Mouse (Mus musculus) midbrain, embryonic 13.5 days (tissue): Measurements from ENCODE around the gene Slc16a6. TPM values are rescaled to one million over a fixed set of nuclear protein-coding genes. Genes with fewer than 3 reads are reported as not detected.
A peak's percentile ranks its signal among the peaks of the same experiment; 100 is the strongest.
"Not testable (repeated sequence)": the region's sequence is repeated elsewhere in the genome, so short reads cannot be mapped to it uniquely, and the experiment has no call there.

Experiments
- ATAC-seq: fragments of 200-750 bp; cut with Nextera tagmentation; 2 replicates; pipeline ENCODE4 v1.8.0; 2017; ENCODE audit warnings: mild to moderate bottlenecking, moderate TSS enrichment, moderate library complexity
- H3K27ac ChIP-seq: fragments of 300-500 bp; sonication (generic); 2 replicates; pipeline ENCODE4 v1.5.1; 2015; ENCODE audit warnings: inconsistent platforms, mild to moderate bottlenecking, moderate library complexity
- H3K27me3 ChIP-seq: fragments of 300-500 bp; sonication (generic); 2 replicates; pipeline ENCODE4 v1.6.1; 2015; ENCODE audit warnings: mild to moderate bottlenecking, inconsistent platforms
- H3K36me3 ChIP-seq: fragments of 300-500 bp; sonication (generic); 2 replicates; pipeline ENCODE4 v1.6.1; 2015; ENCODE audit warnings: mild to moderate bottlenecking, inconsistent platforms
- H3K4me1 ChIP-seq: fragments of 300-500 bp; sonication (generic); replicated peaks from 2 replicates; pipeline ENCODE4 v1.6.1; 2015; ENCODE audit warnings: inconsistent platforms
- H3K4me2 ChIP-seq: fragments of 300-500 bp; sonication (generic); replicated peaks from 2 replicates; pipeline ENCODE4 v1.6.1; 2015; ENCODE audit warnings: moderate library complexity, mild to moderate bottlenecking, inconsistent platforms
- H3K4me3 ChIP-seq: fragments of 300-500 bp; sonication (generic); replicated peaks from 2 replicates; pipeline ENCODE4 v1.5.1; 2015; ENCODE audit warnings: mild to moderate bottlenecking, inconsistent platforms
- H3K9ac ChIP-seq: fragments of 300-500 bp; sonication (generic); replicated peaks from 2 replicates; pipeline ENCODE4 v1.6.1; 2015; ENCODE audit warnings: mild to moderate bottlenecking, inconsistent platforms
- H3K9me3 ChIP-seq: fragments of 300-500 bp; sonication (generic); 2 replicates; pipeline ENCODE4 v1.6.1; 2016; ENCODE audit warnings: mild to moderate bottlenecking, inconsistent platforms
- WGBS: fragments of 180-500 bp; shearing (Covaris S2); methylation state at CpG from one replicate; pipeline ENCODE4 v1.1.7; 2015; 5-methylcytosine and 5-hydroxymethylcytosine counted together
- polyA plus RNA-seq: library from polyadenylated mRNA; unstranded; fragments of >200 nt; fragmentation: Nextera tagmentation; extraction: Ambion mirVana; gene quantifications from 2 replicates; pipeline ENCODE4 v1.2.1, GENCODE M21; 2015

The Slc16a6 gene
- polyA plus RNA-seq, 1 experiment from 2014 or later: 3.1 TPM

DNA sequence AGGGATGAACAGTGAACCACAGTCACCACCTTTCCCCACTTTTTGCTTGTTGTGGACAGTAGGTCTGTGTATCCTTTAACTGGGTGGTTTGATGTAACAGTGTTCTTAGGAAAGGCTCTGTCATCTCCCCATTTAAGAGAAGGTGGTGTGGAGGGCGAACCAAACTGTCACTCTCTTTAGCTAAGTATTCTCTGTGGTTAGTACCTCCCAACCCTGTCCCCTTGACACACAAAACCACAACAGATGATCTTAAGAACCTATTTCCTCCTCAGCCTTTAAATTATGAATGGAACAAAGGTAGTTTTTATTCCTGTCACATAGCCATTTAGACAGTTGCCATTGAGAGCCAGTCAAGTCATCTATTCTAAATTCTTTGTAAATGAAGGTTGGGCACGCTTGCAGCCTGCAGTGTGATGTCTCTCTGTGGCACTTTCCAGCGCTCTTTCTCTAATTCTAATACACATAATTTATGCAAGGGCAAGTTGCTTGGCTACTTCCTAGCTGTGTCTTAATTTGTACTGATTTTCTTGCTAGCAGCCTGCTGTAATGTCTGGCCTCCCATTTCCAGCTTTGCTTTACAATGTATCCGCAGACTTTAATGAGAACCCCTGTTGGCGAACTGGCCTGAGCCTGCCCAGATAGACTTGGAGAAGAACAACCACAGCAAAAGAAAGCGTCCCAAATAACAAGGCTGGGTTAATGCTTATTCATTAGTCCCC, 23.8 kb upstream of the Slc16a6 start:
- 45% methylated on average over 6 of the region's 6 CpGs for WGBS
- Histone ChIP-seq H3K4me1 (peaks cover 22% of the 10 kb centered on the region), H3K4me2 (no peak overlapping the region), H3K36me3 (no peaks in the 10 kb centered on the region), H3K9me3 (no peaks in the 10 kb centered on the region), H3K9ac (no peak overlapping the region), H3K4me3 (no peak overlapping the region), H3K27ac (peak overlapping the region; percentile 14; the same call in 1 of the 2 replicates), H3K27me3 (no peaks in the 10 kb centered on the region)
- peak; percentile 43; the same call in 1 of the 2 replicates for ATAC-seq

DNA sequence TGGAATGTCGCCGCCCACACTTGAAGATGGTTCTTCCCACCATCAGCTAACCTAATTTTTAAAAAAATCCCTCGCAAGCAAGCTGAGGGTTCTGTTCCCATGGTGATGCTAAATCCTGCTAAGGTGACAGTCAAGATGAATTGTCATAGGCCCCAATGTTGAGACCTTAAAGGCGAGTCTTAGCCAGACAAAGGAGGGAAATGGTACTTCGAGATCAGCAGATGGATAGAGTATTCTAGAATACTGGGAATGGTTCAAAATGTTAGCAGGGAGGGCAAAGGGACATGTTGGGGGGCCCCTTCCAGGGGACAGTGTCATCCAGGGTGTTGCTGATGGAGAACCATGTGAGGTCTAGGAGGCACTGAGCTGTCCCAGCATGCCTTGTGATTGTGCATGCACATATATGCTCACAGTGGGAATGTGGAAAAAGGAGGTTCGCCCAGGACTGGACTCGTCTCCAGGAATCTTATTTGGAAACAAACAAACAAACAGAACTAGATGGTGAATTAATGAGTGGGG, 23.1 kb upstream of the Slc16a6 start:
- Histone ChIP-seq H3K9me3 (no peaks in the 10 kb centered on the region), H3K4me2 (no peak overlapping the region), H3K4me1 (peaks cover 22% of the 10 kb centered on the region), H3K27ac (no peak overlapping the region), H3K36me3 (no peaks in the 10 kb centered on the region), H3K27me3 (no peaks in the 10 kb centered on the region), H3K4me3 (no peak overlapping the region), H3K9ac (no peak overlapping the region)
- no peak for ATAC-seq
- 89% methylated on average over 7 of the region's 7 CpGs for WGBS

DNA sequence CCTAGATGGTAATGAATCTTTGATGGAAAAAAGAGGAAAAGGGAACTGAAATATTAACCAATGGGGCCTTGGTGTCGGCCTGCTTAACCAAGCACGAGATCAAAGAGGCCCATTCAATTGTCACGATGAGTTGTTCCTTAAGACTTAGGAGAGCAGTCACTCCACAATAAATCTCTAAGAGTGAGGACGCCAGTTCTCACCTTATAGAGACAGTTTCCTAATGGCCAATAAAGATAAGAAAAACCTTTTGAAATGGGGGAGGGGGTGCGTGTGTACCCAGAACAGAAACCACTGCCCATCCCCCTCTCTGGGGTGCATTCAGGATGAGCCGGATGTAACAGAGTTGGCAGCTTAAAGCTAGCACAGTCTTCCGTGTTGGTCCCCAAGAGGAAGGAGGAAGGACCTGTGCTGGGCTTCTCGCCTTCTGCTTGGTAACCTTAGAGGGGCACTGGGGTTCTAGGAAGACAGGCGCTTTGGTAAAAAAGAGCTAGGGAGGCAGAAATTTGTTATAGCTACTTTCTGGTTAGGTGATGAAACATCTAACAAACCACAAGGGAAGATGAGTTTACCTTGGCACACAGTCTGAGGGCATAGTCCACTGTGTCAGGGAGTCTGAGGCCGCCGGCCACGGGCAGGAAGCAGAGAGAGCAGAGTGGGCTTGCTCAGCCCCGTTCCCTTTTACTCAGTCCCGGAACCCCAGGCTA, 22.5 kb upstream of the Slc16a6 start:
- Histone ChIP-seq H3K4me1 (peaks cover 22% of the 10 kb centered on the region), H3K36me3 (no peaks in the 10 kb centered on the region), H3K27me3 (no peaks in the 10 kb centered on the region), H3K4me3 (no peak overlapping the region), H3K9me3 (no peaks in the 10 kb centered on the region), H3K4me2 (no peak overlapping the region), H3K27ac (no peak overlapping the region), H3K9ac (no peak overlapping the region)
- ATAC-seq: no peak
- 61% methylated on average over 14 of the region's 14 CpGs for WGBS

GRCm38 (mm10) chr11:109494890-109495770, 21.7 kb upstream of the Slc16a6 start:
- H3K9ac ChIP-seq: no peak overlapping the region
- ATAC-seq: no peak
- 54% methylated on average over 24 of the region's 24 CpGs for WGBS

DNA sequence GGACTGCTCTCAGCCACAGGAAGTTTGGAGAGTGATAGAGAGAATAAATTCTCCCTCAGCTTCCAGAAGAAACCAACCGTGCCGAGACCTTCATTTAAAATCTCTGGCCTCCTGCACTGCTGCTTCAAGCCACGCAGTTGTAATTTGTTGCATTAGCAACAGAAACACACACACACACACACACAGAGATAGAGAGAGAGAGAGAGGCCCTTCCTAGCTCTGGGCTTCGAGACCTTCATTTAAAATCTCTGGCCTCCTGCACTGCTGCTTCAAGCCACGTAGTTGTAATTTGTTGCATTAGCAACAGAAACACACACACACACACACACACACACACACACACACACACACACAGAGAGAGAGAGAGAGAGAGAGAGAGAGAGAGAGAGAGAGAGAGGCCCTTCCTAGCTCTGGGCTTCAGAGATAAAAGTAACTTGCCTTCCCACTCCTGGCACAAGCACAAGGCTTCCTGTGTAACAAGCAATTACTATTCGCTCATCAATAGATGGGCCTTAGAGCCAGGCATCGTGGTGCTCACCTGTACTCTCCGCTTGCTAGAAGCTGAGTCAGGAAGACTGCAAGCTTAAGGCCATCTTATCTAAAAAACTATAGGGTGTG, 19.6 kb upstream of the Slc16a6 start:
- 84% methylated on average over 8 of the region's 8 CpGs for WGBS
- H3K9ac ChIP-seq, H3K27ac ChIP-seq, H3K4me3 ChIP-seq, H3K4me2 ChIP-seq, H3K36me3 ChIP-seq, ATAC-seq, H3K9me3 ChIP-seq, H3K27me3 ChIP-seq: not testable (repeated sequence)
- peaks cover 22% of the 10 kb centered on the region for H3K4me1 ChIP-seq

More at GRCm38 (mm10) chr11:109494890-109495770, 21.7 kb upstream of the Slc16a6 start:
- peaks cover 22% of the 10 kb centered on the region for H3K4me1 ChIP-seq
- no peak overlapping the region for H3K4me3 ChIP-seq
- no peaks in the 10 kb centered on the region for H3K9me3 ChIP-seq
- no peak overlapping the region for H3K27ac ChIP-seq
- H3K4me2 ChIP-seq: no peak overlapping the region
- no peaks in the 10 kb centered on the region for H3K27me3 ChIP-seq
- no peaks in the 10 kb centered on the region for H3K36me3 ChIP-seq

DNA sequence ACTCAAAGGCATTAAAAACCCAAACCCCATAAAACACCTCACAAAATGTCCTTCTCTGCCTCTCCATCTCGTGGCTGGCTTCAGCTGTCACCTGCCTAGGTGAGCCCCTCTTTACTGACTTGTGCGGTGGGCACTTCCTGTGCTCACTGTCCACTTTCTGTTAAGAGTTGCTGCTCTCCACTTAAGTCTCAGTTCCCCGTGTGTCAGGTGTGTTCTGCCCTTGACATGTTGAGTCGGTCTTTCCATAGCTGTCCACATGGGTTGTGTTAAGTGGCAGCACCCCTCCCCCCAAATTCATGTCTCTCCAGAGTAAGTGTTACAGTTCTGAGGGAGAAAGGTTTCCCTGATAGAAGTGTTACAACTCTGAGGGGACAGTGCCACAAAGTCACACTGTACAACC, 18.4 kb upstream of the Slc16a6 start:
- 87% methylated on average over 4 of the region's 4 CpGs for WGBS
- Histone ChIP-seq H3K27me3 (no peaks in the 10 kb centered on the region), H3K9me3 (no peaks in the 10 kb centered on the region), H3K27ac (no peak overlapping the region), H3K36me3 (no peaks in the 10 kb centered on the region), H3K4me2 (no peak overlapping the region), H3K4me1 (peaks cover 12% of the 10 kb centered on the region), H3K9ac (no peak overlapping the region), H3K4me3 (no peak overlapping the region)
- ATAC-seq: no peak

GRCm38 (mm10) chr11:109489763-109490162, 16.4 kb upstream of the Slc16a6 start:
- no peak overlapping the region for H3K4me2 ChIP-seq
- WGBS: 89% methylated on average over 2 of the region's 2 CpGs

DNA sequence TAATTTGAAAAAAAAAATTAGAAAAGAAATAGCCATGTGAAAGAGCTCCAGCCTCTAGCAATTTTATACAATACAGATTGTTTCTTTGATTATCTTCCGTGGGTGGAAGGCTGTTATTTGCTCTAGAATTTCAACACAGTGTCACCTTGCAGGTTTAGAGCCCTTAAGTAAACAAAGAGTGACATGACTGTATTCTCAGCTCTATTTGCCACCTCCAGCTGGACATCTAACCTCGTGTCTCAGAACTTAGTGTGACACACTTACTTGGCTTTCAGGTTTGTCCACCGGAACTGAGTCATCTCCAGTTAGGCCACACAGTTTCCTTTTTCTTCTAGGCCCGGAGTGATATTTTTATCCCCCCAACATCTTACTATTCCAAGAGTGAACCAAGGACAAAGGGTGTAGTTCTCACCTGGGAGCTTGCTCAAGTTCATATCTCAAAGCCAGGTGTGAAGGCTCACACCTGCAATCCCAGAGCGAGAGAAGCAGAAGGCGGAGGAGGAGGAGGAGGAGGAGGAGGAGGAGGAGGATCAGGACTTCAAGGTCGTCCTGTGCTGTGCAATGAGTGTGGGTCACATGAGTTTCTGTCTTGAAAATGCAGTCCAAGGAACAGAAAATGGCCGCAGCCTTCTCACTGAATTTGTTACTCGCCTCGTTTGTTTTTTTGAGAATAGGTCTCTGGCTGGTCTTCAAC, 14.7 kb upstream of the Slc16a6 start:
- Histone ChIP-seq H3K4me1 (no peaks in the 10 kb centered on the region), H3K27ac (no peak overlapping the region), H3K4me2 (no peak overlapping the region), H3K27me3 (no peaks in the 10 kb centered on the region), H3K36me3 (no peaks in the 10 kb centered on the region), H3K4me3 (no peak overlapping the region), H3K9ac (no peak overlapping the region), H3K9me3 (no peaks in the 10 kb centered on the region)
- 89% methylated on average over 10 of the region's 10 CpGs for WGBS
- no peak for ATAC-seq

More at GRCm38 (mm10) chr11:109489763-109490162, 16.4 kb upstream of the Slc16a6 start:
- no peaks in the 10 kb centered on the region for H3K4me1 ChIP-seq
- no peak overlapping the region for H3K4me3 ChIP-seq
- no peaks in the 10 kb centered on the region for H3K36me3 ChIP-seq
- H3K9ac ChIP-seq: no peak overlapping the region
- no peaks in the 10 kb centered on the region for H3K9me3 ChIP-seq
- no peak for ATAC-seq
- H3K27me3 ChIP-seq: no peaks in the 10 kb centered on the region
- no peak overlapping the region for H3K27ac ChIP-seq

DNA sequence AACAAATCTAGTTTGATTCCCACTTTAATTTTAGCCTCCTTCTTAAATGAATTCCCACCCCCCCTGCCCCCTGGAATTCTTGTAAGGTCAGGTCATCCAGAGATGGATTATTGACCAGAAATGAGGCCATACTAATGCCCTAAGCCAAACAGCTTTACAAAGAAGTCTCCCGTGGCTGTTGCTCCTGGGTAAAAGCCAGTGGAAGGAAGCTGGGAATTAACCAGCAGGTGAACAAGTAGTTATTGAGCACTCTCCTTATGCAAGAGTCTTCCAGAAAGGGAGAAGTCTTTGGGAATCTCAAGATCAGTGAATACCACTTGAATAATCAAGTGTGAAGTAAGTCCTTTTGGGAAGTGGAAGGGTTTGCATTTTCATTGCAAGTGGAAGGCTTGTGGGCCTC, 13.7 kb upstream of the Slc16a6 start:
- WGBS: 31% methylated on average over 1 of the region's 1 CpGs
- ATAC-seq: no peak
- H3K27ac ChIP-seq: no peak overlapping the region
- H3K9me3 ChIP-seq: no peaks in the 10 kb centered on the region
- H3K4me1 ChIP-seq: no peaks in the 10 kb centered on the region
- no peak overlapping the region for H3K4me3 ChIP-seq
- no peaks in the 10 kb centered on the region for H3K36me3 ChIP-seq
- H3K9ac ChIP-seq: no peak overlapping the region
- no peaks in the 10 kb centered on the region for H3K27me3 ChIP-seq
- no peak overlapping the region for H3K4me2 ChIP-seq

GRCm38 (mm10) chr11:109485398-109486045, 12.1 kb upstream of the Slc16a6 start:
- Histone ChIP-seq H3K4me1 (no peaks in the 10 kb centered on the region), H3K36me3 (no peaks in the 10 kb centered on the region), H3K9ac (no peak overlapping the region), H3K4me3 (no peak overlapping the region), H3K27ac (no peak overlapping the region), H3K27me3 (no peaks in the 10 kb centered on the region), H3K4me2 (no peak overlapping the region), H3K9me3 (no peaks in the 10 kb centered on the region)
- no peak for ATAC-seq
- WGBS: 87% methylated on average over 15 of the region's 15 CpGs

DNA sequence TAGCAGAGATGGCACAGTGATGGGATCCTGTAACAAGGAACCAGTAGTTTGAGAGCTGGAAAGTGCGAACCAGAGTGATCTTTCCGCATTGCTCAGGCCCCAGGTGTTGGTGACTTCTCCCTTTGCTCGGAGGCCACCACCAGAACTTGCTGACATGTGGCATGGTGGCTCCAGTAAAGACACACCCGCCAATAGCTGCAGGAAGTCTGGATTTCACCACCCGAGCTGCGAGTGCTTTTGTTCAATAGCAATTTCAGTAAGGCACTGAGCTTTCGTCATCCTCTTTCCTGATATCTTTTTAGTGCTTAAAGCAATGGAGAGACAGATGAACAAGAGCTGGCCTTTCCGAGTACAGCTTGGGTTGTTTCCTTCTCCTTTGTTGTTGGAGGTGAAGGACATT, 7.0 kb upstream of the Slc16a6 start:
- Histone ChIP-seq H3K36me3 (no peaks in the 10 kb centered on the region), H3K4me3 (no peak overlapping the region), H3K27ac (no peak overlapping the region), H3K27me3 (peaks cover 5% of the 10 kb centered on the region; the same call in 1 of the 2 replicates), H3K9ac (no peak overlapping the region), H3K9me3 (no peaks in the 10 kb centered on the region), H3K4me1 (peaks cover 28% of the 10 kb centered on the region), H3K4me2 (no peak overlapping the region)
- WGBS: 89% methylated on average over 8 of the region's 8 CpGs
- ATAC-seq: no peak
